Mouse (Mus musculus): Measurements from ENCODE around the gene B3gnt7. TPM values are rescaled to one million over a fixed set of nuclear protein-coding genes. Genes with fewer than 3 reads are reported as not detected.

The B3gnt7 gene
- polyA plus RNA-seq, 1 experiment from 2014 or later, result 5.9 TPM

- H3K9me3 ChIP-seq (ENCODE audit: control insufficient read depth, low read length), result no peaks in the 10 kb centered on the region
- WGBS, result 89% methylated on average over 4 of the region's 4 CpGs
- H3K9ac ChIP-seq (replicated peaks; ENCODE audit: low read length), result no peak overlapping the region
- no peaks in the 10 kb centered on the region for H3K36me3 ChIP-seq (ENCODE audit: control insufficient read depth, insufficient read depth, low read length)
- ATAC-seq (ENCODE audit: low FRiP score, low TSS enrichment) (no peak), DNase-seq (no peak)
- H3K4me1 ChIP-seq (ENCODE audit: control insufficient read depth, insufficient read depth, low read length), result no peaks in the 10 kb centered on the region
- H3K4me3 ChIP-seq (replicated peaks; ENCODE audit: low read depth, low read length), result no peak overlapping the region
- H3K27me3 ChIP-seq (ENCODE audit: control insufficient read depth, insufficient read depth, low read length), result no peaks in the 10 kb centered on the region
- no peak overlapping the region for H3K4me2 ChIP-seq (ENCODE audit: low read length)
- H3K27ac ChIP-seq (replicated peaks; ENCODE audit: low read depth, low read length), result no peak overlapping the region
Measured at GRCm38 (mm10) chr1:86269190-86269508, 33.5 kb upstream of the B3gnt7 start.

GRCm38 (mm10) chr1:86271707-86272106, 30.9 kb upstream of the B3gnt7 start:
- Histone ChIP-seq H3K4me1 (ENCODE audit: control insufficient read depth, insufficient read depth, low read length) (no peaks in the 10 kb centered on the region), H3K9me3 (ENCODE audit: control insufficient read depth, low read length) (no peaks in the 10 kb centered on the region), H3K4me2 (ENCODE audit: low read length) (no peak overlapping the region), H3K36me3 (ENCODE audit: control insufficient read depth, insufficient read depth, low read length) (no peaks in the 10 kb centered on the region), H3K4me3 (replicated peaks; ENCODE audit: low read depth, low read length) (no peak overlapping the region), H3K27ac (replicated peaks; ENCODE audit: low read depth, low read length) (no peak overlapping the region), H3K9ac (replicated peaks; ENCODE audit: low read length) (no peak overlapping the region), H3K27me3 (ENCODE audit: control insufficient read depth, insufficient read depth, low read length) (no peaks in the 10 kb centered on the region)
- DNase-seq (no peak), ATAC-seq (ENCODE audit: low FRiP score, low TSS enrichment) (no peak)
- 90% methylated on average over 6 of the region's 6 CpGs for WGBS

- Histone ChIP-seq H3K36me3 (ENCODE audit: control insufficient read depth, insufficient read depth, low read length) (no peaks in the 10 kb centered on the region), H3K27me3 (ENCODE audit: control insufficient read depth, insufficient read depth, low read length) (no peaks in the 10 kb centered on the region), H3K4me2 (ENCODE audit: low read length) (no peak overlapping the region), H3K9ac (replicated peaks; ENCODE audit: low read length) (no peak overlapping the region), H3K27ac (replicated peaks; ENCODE audit: low read depth, low read length) (no peak overlapping the region), H3K4me3 (replicated peaks; ENCODE audit: low read depth, low read length) (no peak overlapping the region), H3K4me1 (ENCODE audit: control insufficient read depth, insufficient read depth, low read length) (no peaks in the 10 kb centered on the region), H3K9me3 (ENCODE audit: control insufficient read depth, low read length) (no peaks in the 10 kb centered on the region)
- 95% methylated on average over 5 of the region's 5 CpGs for WGBS
- ATAC-seq (ENCODE audit: low FRiP score, low TSS enrichment), result no peak
- no peak for DNase-seq
Measured at GRCm38 (mm10) chr1:86277055-86277454, 25.6 kb upstream of the B3gnt7 start.

DNA sequence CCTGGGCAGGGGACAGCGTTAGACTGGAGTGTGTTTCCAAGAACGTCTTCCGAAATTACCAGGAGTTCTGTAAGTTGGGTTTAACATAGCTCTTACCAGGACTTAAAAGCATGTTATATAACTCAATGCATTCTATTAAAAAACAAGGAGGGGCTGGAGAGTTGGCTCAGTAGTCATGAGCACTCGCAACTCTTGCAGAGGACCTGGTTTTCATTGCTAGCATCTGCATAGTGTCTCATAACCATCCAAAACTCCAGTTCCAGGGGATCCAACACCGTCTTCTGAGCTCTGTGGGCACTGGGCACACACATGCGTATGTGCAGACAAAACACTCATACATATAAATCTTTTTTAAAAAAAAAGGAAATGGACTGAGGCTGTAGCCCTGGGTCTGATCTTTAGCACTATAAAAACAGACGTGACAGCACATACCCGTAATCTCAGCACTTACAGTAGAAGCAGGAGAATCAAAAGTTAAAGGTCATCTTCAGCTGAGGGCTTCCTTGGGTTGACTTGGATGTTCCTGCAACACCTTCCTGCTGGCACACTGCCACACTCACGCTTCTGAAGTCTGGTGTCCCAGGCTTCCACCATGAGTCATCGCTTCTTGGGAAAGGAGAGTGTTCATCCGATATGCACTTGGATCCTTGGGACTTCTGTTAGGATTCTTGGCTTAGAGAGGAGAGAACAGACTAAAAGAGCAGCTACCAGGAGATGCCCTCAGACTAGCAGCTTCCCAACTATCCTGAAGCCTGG, 20.7 kb upstream of the B3gnt7 start:
- no peak overlapping the region for H3K9ac ChIP-seq (replicated peaks; ENCODE audit: low read length)
- no peaks in the 10 kb centered on the region for H3K27me3 ChIP-seq (ENCODE audit: control insufficient read depth, insufficient read depth, low read length)
- WGBS, result 92% methylated on average over 11 of the region's 11 CpGs
- H3K4me3 ChIP-seq (replicated peaks; ENCODE audit: low read depth, low read length), result no peak overlapping the region
- no peak for DNase-seq
- H3K36me3 ChIP-seq (ENCODE audit: control insufficient read depth, insufficient read depth, low read length), result no peaks in the 10 kb centered on the region
- H3K4me2 ChIP-seq (ENCODE audit: low read length), result no peak overlapping the region
- H3K9me3 ChIP-seq (ENCODE audit: control insufficient read depth, low read length), result no peaks in the 10 kb centered on the region
- no peaks in the 10 kb centered on the region for H3K4me1 ChIP-seq (ENCODE audit: control insufficient read depth, insufficient read depth, low read length)
- no peak for ATAC-seq (ENCODE audit: low FRiP score, low TSS enrichment)
- H3K27ac ChIP-seq (replicated peaks; ENCODE audit: low read depth, low read length), result no peak overlapping the region

GRCm38 (mm10) chr1:86284101-86284500, 18.5 kb upstream of the B3gnt7 start:
- DNase-seq (no peak), ATAC-seq (ENCODE audit: low FRiP score, low TSS enrichment) (no peak)
- H3K27ac ChIP-seq (replicated peaks; ENCODE audit: low read depth, low read length), result no peak overlapping the region
- H3K4me3 ChIP-seq (replicated peaks; ENCODE audit: low read depth, low read length), result no peak overlapping the region
- 92% methylated on average over 5 of the region's 5 CpGs for WGBS
- H3K9me3 ChIP-seq (ENCODE audit: control insufficient read depth, low read length), result no peaks in the 10 kb centered on the region
- H3K4me2 ChIP-seq (ENCODE audit: low read length), result no peak overlapping the region
- H3K27me3 ChIP-seq (ENCODE audit: control insufficient read depth, insufficient read depth, low read length), result no peaks in the 10 kb centered on the region
- no peaks in the 10 kb centered on the region for H3K36me3 ChIP-seq (ENCODE audit: control insufficient read depth, insufficient read depth, low read length)
- H3K9ac ChIP-seq (replicated peaks; ENCODE audit: low read length), result no peak overlapping the region
- H3K4me1 ChIP-seq (ENCODE audit: control insufficient read depth, insufficient read depth, low read length), result no peaks in the 10 kb centered on the region

DNA sequence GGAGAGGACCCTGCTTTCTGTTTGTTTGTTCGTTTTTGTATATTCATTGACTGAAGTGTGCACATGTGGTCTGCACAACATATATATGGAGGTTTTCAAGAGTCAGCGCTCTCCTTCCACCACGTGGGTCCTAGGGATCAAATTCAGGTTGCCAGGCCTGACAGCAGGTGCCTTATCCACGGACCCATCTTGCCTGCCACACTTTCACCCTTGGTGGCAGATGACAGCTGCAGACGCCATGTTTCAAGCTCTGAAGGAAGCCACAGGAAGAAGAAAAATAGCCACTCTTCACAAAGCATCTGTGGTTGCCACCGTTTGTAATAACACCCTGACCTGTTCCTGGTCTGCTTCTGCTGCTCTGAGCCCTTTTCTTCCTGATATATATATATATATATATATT, 17.3 kb upstream of the B3gnt7 start:
- H3K9me3 ChIP-seq (ENCODE audit: control insufficient read depth, low read length), result no peaks in the 10 kb centered on the region
- WGBS, result 87% methylated on average over 6 of the region's 6 CpGs
- H3K27ac ChIP-seq (replicated peaks; ENCODE audit: low read depth, low read length), result no peak overlapping the region
- H3K4me1 ChIP-seq (ENCODE audit: control insufficient read depth, insufficient read depth, low read length), result no peaks in the 10 kb centered on the region
- H3K27me3 ChIP-seq (ENCODE audit: control insufficient read depth, insufficient read depth, low read length), result no peaks in the 10 kb centered on the region
- no peak overlapping the region for H3K4me3 ChIP-seq (replicated peaks; ENCODE audit: low read depth, low read length)
- DNase-seq, result no peak
- H3K36me3 ChIP-seq (ENCODE audit: control insufficient read depth, insufficient read depth, low read length), result no peaks in the 10 kb centered on the region
- H3K9ac ChIP-seq (replicated peaks; ENCODE audit: low read length), result no peak overlapping the region
- H3K4me2 ChIP-seq (ENCODE audit: low read length), result no peak overlapping the region
- ATAC-seq (ENCODE audit: low FRiP score, low TSS enrichment), result no peak

GRCm38 (mm10) chr1:86287473-86287872, 15.2 kb upstream of the B3gnt7 start:
- Histone ChIP-seq H3K4me1 (ENCODE audit: control insufficient read depth, insufficient read depth, low read length) (no peaks in the 10 kb centered on the region), H3K9me3 (ENCODE audit: control insufficient read depth, low read length) (no peaks in the 10 kb centered on the region), H3K27ac (replicated peaks; ENCODE audit: low read depth, low read length) (no peak overlapping the region), H3K4me2 (ENCODE audit: low read length) (no peak overlapping the region), H3K9ac (replicated peaks; ENCODE audit: low read length) (no peak overlapping the region), H3K4me3 (replicated peaks; ENCODE audit: low read depth, low read length) (no peak overlapping the region), H3K36me3 (ENCODE audit: control insufficient read depth, insufficient read depth, low read length) (no peaks in the 10 kb centered on the region), H3K27me3 (ENCODE audit: control insufficient read depth, insufficient read depth, low read length) (no peaks in the 10 kb centered on the region)
- ATAC-seq (ENCODE audit: low FRiP score, low TSS enrichment) (no peak), DNase-seq (no peak)
- WGBS, result 83% methylated on average over 4 of the region's 4 CpGs

GRCm38 (mm10) chr1:86290452-86290851, 12.2 kb upstream of the B3gnt7 start:
- ATAC-seq (ENCODE audit: low FRiP score, low TSS enrichment), result no peak
- Histone ChIP-seq H3K27me3 (ENCODE audit: control insufficient read depth, insufficient read depth, low read length) (no peaks in the 10 kb centered on the region), H3K9ac (replicated peaks; ENCODE audit: low read length) (no peak overlapping the region), H3K36me3 (ENCODE audit: control insufficient read depth, insufficient read depth, low read length) (no peaks in the 10 kb centered on the region), H3K4me1 (ENCODE audit: control insufficient read depth, insufficient read depth, low read length) (no peaks in the 10 kb centered on the region), H3K4me3 (replicated peaks; ENCODE audit: low read depth, low read length) (no peak overlapping the region), H3K9me3 (ENCODE audit: control insufficient read depth, low read length) (no peaks in the 10 kb centered on the region), H3K4me2 (ENCODE audit: low read length) (no peak overlapping the region), H3K27ac (replicated peaks; ENCODE audit: low read depth, low read length) (no peak overlapping the region)
- no peak for DNase-seq
- WGBS, result 55% methylated on average over 3 of the region's 3 CpGs

DNA sequence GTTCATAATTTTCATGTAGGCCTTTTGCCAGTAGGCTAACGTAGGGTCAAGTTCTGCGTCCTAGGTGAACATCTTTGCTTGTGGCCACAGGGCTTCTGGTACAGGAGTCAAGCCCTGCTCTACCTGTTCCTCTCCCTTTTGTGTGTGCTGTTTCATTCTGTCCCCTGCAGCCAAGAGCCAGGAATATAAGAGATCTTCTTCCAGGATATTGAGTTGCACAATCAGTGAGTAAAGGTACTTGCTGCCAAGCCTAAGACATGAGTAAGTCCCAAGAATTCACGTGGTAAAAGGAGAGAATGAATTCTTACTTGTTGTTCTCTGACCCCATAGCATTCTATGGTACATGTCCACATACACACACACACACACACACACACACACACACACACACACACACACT, 9.5 kb upstream of the B3gnt7 start:
- Histone ChIP-seq H3K27me3 (ENCODE audit: control insufficient read depth, insufficient read depth, low read length) (no peaks in the 10 kb centered on the region), H3K27ac (replicated peaks; ENCODE audit: low read depth, low read length) (no peak overlapping the region), H3K9me3 (ENCODE audit: control insufficient read depth, low read length) (no peaks in the 10 kb centered on the region), H3K4me3 (replicated peaks; ENCODE audit: low read depth, low read length) (no peak overlapping the region), H3K4me2 (ENCODE audit: low read length) (no peak overlapping the region), H3K9ac (replicated peaks; ENCODE audit: low read length) (no peak overlapping the region), H3K4me1 (ENCODE audit: control insufficient read depth, insufficient read depth, low read length) (no peaks in the 10 kb centered on the region), H3K36me3 (ENCODE audit: control insufficient read depth, insufficient read depth, low read length) (no peaks in the 10 kb centered on the region)
- ATAC-seq (ENCODE audit: low FRiP score, low TSS enrichment) (no peak), DNase-seq (no peak)
- WGBS, result 94% methylated on average over 3 of the region's 3 CpGs
